Mouse (Mus musculus) left cerebral cortex, postnatal 14 days (tissue): ENCODE results near the gene Dnah9. TPM values are rescaled to one million over a fixed set of nuclear protein-coding genes. Genes with fewer than 3 reads are reported as not detected.

Experiments used
- DNase-seq, 2 experiments: peaks; one replicate each; pipeline ENCODE4 v3.0.0; 2021 to 2022; ENCODE audit warnings: low spot score in 2 of 2, mixed read lengths in 1 of 2
- intact Hi-C: fragments of 180-260 bp; cut with DNase I; formaldehyde crosslinking; loops from one replicate; pipeline ENCODE4 v1.15.1; 2025
- long read RNA-seq, 2 experiments: library from polyadenylated mRNA; stranded (forward); transcript quantifications; one replicate each; pipeline ENCODE4 v2.0.0; 2021
- total RNA-seq, 2 experiments: library from RNA; stranded (reverse); gene quantifications; 2 replicates each; pipeline ENCODE4 v1.2.3; 2021

The Dnah9 gene
- total RNA-seq, result 1 to 10 TPM; 2.9 to 3.5 TPM
- long read RNA-seq, experiment 1, partial matches to known transcripts, result 2 of 3 reads
- long read RNA-seq, experiment 1, other reads (novel, unspliced or antisense), result 1 of 3 reads
- long read RNA-seq, experiment 2, partial matches to known transcripts, result 1 of 2 reads
- long read RNA-seq, experiment 2, other reads (novel, unspliced or antisense), result 1 of 2 reads

- intact Hi-C loops, result no loop called here
These were observed at the start of gene Dnah9 for GRCm38 (mm10) chr11:66167801-66168651. Gene Dnah9 (minus strand): TSS chr11:66168551.

GRCm38 (mm10) chr11:66188627-66189287 lies 20.4 kb upstream of the Dnah9 start:
- peak; percentile 31 to 60 for DNase-seq
- intact Hi-C loops, result no loop called here

More at GRCm38 (mm10) chr11:66167801-66168651, at the start of gene Dnah9:
- DNase-seq, result peak; percentile 88 to 93

- no peak for DNase-seq
These were observed 19.8 kb upstream of the Dnah9 start for GRCm38 (mm10) chr11:66188146-66188545.

GRCm38 (mm10) chr11:66177781-66178180 lies 9.4 kb upstream of the Dnah9 start:
- DNase-seq, result no peak
- intact Hi-C loops, result no loop called here

More at GRCm38 (mm10) chr11:66188146-66188545, 19.8 kb upstream of the Dnah9 start:
- intact Hi-C loops, result no loop called here

- no peak for DNase-seq
- intact Hi-C loops, result no loop called here
These were observed 4.3 kb downstream of the Dnah9 start for GRCm38 (mm10) chr11:66164022-66164421.

- intact Hi-C loops, result no loop called here
- DNase-seq, result no peak
These were observed 27.6 kb downstream of the Dnah9 start for GRCm38 (mm10) chr11:66140631-66141252.

- intact Hi-C loops, result no loop called here
- DNase-seq, result no peak
These were observed 33.5 kb downstream of the Dnah9 start for GRCm38 (mm10) chr11:66134826-66135225.

GRCm38 (mm10) chr11:66126150-66126549 lies 42.2 kb downstream of the Dnah9 start:
- no peak for DNase-seq
- intact Hi-C loops, result no loop called here

GRCm38 (mm10) chr11:66124496-66124895 lies 43.9 kb downstream of the Dnah9 start:
- no peak for DNase-seq
- intact Hi-C loops, result loop anchor here (5.0 kb wide), 2 partner anchors 403 to 748 kb away; partner anchors contain the start of gene Shisa6

GRCm38 (mm10) chr11:66122017-66122416 lies 46.3 kb downstream of the Dnah9 start:
- peak; percentile 59 to 82 for DNase-seq
- intact Hi-C loops, result loop anchor here (5.0 kb wide), 2 partner anchors 405 to 750 kb away; partner anchors contain the start of gene Shisa6

- DNase-seq, result no peak
- intact Hi-C loops, result no loop called here
These were observed 84.6 kb downstream of the Dnah9 start for GRCm38 (mm10) chr11:66083663-66084254.

GRCm38 (mm10) chr11:66072921-66073320 lies 95.4 kb downstream of the Dnah9 start:
- peak in 1 of 2 experiments; percentile 3 for DNase-seq
- intact Hi-C loops, result no loop called here

GRCm38 (mm10) chr11:66058956-66059355 lies 109.4 kb downstream of the Dnah9 start:
- no peak for DNase-seq
- intact Hi-C loops, result no loop called here

GRCm38 (mm10) chr11:66051294-66051693 lies 117.1 kb downstream of the Dnah9 start:
- intact Hi-C loops, result no loop called here
- DNase-seq, result no peak

GRCm38 (mm10) chr11:66049146-66049545 lies 119.2 kb downstream of the Dnah9 start:
- no peak for DNase-seq
- intact Hi-C loops, result no loop called here

GRCm38 (mm10) chr11:66046594-66047193 lies 121.7 kb downstream of the Dnah9 start:
- intact Hi-C loops, result no loop called here
- DNase-seq, result peak in 1 of 2 experiments; percentile 26

GRCm38 (mm10) chr11:66043635-66044034 lies 124.7 kb downstream of the Dnah9 start:
- DNase-seq, result no peak
- intact Hi-C loops, result no loop called here

GRCm38 (mm10) chr11:66042531-66042930 lies 125.8 kb downstream of the Dnah9 start:
- no peak for DNase-seq
- intact Hi-C loops, result no loop called here

GRCm38 (mm10) chr11:66025728-66026127 lies 142.6 kb downstream of the Dnah9 start:
- DNase-seq, result no peak
- intact Hi-C loops, result no loop called here
